Mouse (Mus musculus): ENCODE data around the gene Trappc1. TPM values are rescaled to one million over a fixed set of nuclear protein-coding genes. Genes with fewer than 3 reads are reported as not detected.

Gene Trappc1
- total and polyA plus RNA-seq, 3 experiments, result 58.6 to 89.8 TPM; not detected in 1

GRCm38 (mm10) chr11:69369990-69370816 is 46.4 kb downstream of the Trappc1 start:
- peak overlapping the region; percentile 23 to 63 for H3K4me3 ChIP-seq (ENCODE audit: control insufficient read depth in 1 of 2, insufficient read depth in 1 of 2, low read depth in 2 of 2, low read length in 2 of 2)
- peak overlapping the region; percentile 50 for H3K9ac ChIP-seq (ENCODE audit: control insufficient read depth, low read depth, low read length, poor library complexity, severe bottlenecking)
- H3K4me1 ChIP-seq (ENCODE audit: control insufficient read depth in 1 of 2, insufficient read depth in 2 of 2, low read length in 2 of 2), result peaks cover 13 to 40% of the 10 kb centered on the region in 2 experiments
- DNase-seq (ENCODE audit: low read depth, low spot score), result peak; percentile 55
- peak overlapping the region; percentile 67 for H3K27ac ChIP-seq (ENCODE audit: control insufficient read depth, low read depth, low read length)
- no peaks in the 10 kb centered on the region for H3K9me3 ChIP-seq (replicated peaks; ENCODE audit: insufficient read depth, low read length)
- peaks cover 16% of the 10 kb centered on the region for H3K79me2 ChIP-seq (ENCODE audit: control insufficient read depth, insufficient read depth, low read length, poor library complexity)
- no peaks in the 10 kb centered on the region for H3K27me3 ChIP-seq (ENCODE audit: control insufficient read depth in 1 of 2, insufficient read depth in 2 of 2, low read length in 2 of 2)
- H3K36me3 ChIP-seq (ENCODE audit: control insufficient read depth in 1 of 2, insufficient read depth in 2 of 2, low read length in 2 of 2), result peaks cover 0 to 26% of the 10 kb centered on the region in 2 experiments; a peak in 2 of 4 replicates
- no peak for TF ChIP-seq ZC3H11A (IDR thresholded peaks at IDR 0.05; ENCODE audit: low read depth, low read length)
- TF ChIP-seq EP300 (IDR thresholded peaks at IDR 0.05; ENCODE audit: low read depth in 1 of 2, low read length in 2 of 2), result no peak
- TF ChIP-seq SIN3A (IDR thresholded peaks at IDR 0.05; ENCODE audit: low read length), result peak; percentile 35; the same call in 1 of the 2 replicates
- TF ChIP-seq MXI1 (IDR thresholded peaks at IDR 0.05; ENCODE audit: low read depth, low read length), result 0 out of 2 replicates have a peak, but pooled peaks have one; percentile 8
- TF ChIP-seq CHD1 (IDR thresholded peaks at IDR 0.05; ENCODE audit: low read depth, low read length), result peak; percentile 65; the same call in 1 of the 2 replicates
- peak; percentile 97 for TF ChIP-seq ZNF384 (IDR thresholded peaks at IDR 0.05; ENCODE audit: low read depth, low read length)
- peak; percentile 23; the same call in 1 of the 2 replicates for TF ChIP-seq HCFC1 (IDR thresholded peaks at IDR 0.05; ENCODE audit: low read depth, low read length)
- TF ChIP-seq ETS1 (IDR thresholded peaks at IDR 0.05; ENCODE audit: low read depth, low read length), result 0 out of 2 replicates have a peak, but pooled peaks have one; percentile 41

DNA sequence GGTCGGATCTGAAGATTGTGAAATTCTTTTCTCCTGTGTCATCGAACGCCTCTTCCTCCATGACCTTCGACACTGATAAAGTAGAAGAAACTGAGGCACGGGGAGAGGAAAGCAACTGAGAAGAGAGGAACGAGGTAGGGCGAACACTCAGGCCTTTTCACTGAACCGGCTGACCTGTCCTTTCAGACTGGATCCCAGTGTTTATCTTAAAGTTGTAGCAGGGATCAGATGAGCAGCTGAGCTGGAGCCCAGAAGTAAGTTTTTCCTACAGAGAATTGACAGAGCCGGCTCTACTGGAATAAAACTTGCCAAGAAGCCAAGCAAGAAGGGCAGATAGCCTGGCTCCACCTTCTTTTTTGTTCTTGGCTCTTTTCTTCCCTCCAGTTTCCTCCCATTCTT is 47.0 kb downstream of the Trappc1 start:
- peaks cover 0 to 26% of the 10 kb centered on the region in 2 experiments; a peak in 2 of 4 replicates for H3K36me3 ChIP-seq (ENCODE audit: control insufficient read depth in 1 of 2, insufficient read depth in 2 of 2, low read length in 2 of 2)
- DNase-seq (ENCODE audit: low read depth, low spot score), result peak; percentile 53
- TF ChIP-seq GATA1 (IDR thresholded peaks at IDR 0.05; ENCODE audit: low read depth, low read length) (0 out of 2 replicates have a peak, but pooled peaks have one; percentile 17), MAZ (IDR thresholded peaks at IDR 0.05; ENCODE audit: low read depth, low read length) (no peak), GABPA (IDR thresholded peaks at IDR 0.05; ENCODE audit: low read depth, low read length) (no peak), EP300 (IDR thresholded peaks at IDR 0.05; ENCODE audit: low read depth in 1 of 2, low read length in 2 of 2) (0 out of 4 replicates have a peak, but pooled peaks of 1 of the 2 experiments have one; percentile 39)
- H3K27ac ChIP-seq (ENCODE audit: control insufficient read depth, low read depth, low read length), result peak overlapping the region; percentile 67
- H3K27me3 ChIP-seq (ENCODE audit: control insufficient read depth in 1 of 2, insufficient read depth in 2 of 2, low read length in 2 of 2), result no peaks in the 10 kb centered on the region
- H3K9ac ChIP-seq (ENCODE audit: control insufficient read depth, low read depth, low read length, poor library complexity, severe bottlenecking), result peak overlapping the region; percentile 49
- peaks cover 13 to 34% of the 10 kb centered on the region in 2 experiments for H3K4me1 ChIP-seq (ENCODE audit: control insufficient read depth in 1 of 2, insufficient read depth in 2 of 2, low read length in 2 of 2)
- H3K9me3 ChIP-seq (replicated peaks; ENCODE audit: insufficient read depth, low read length), result no peaks in the 10 kb centered on the region
- H3K4me3 ChIP-seq (ENCODE audit: control insufficient read depth in 1 of 2, insufficient read depth in 1 of 2, low read depth in 2 of 2, low read length in 2 of 2), result peak overlapping the region; percentile 23 to 35; a peak in 3 of 4 replicates
- peaks cover 16% of the 10 kb centered on the region for H3K79me2 ChIP-seq (ENCODE audit: control insufficient read depth, insufficient read depth, low read length, poor library complexity)

- Histone ChIP-seq H3K27ac (ENCODE audit: control insufficient read depth, low read depth, low read length) (peak overlapping the region; percentile 84), H3K4me1 (ENCODE audit: control insufficient read depth in 1 of 2, insufficient read depth in 2 of 2, low read length in 2 of 2) (peaks cover 13 to 30% of the 10 kb centered on the region in 2 experiments), H3K4me3 (ENCODE audit: control insufficient read depth in 1 of 2, insufficient read depth in 1 of 2, low read depth in 2 of 2, low read length in 2 of 2) (no peak overlapping the region), H3K36me3 (ENCODE audit: control insufficient read depth in 1 of 2, insufficient read depth in 2 of 2, low read length in 2 of 2) (peaks cover 0 to 26% of the 10 kb centered on the region in 2 experiments; a peak in 2 of 4 replicates), H3K9me3 (replicated peaks; ENCODE audit: insufficient read depth, low read length) (no peaks in the 10 kb centered on the region), H3K9ac (ENCODE audit: control insufficient read depth, low read depth, low read length, poor library complexity, severe bottlenecking) (no peak overlapping the region; the same call in 1 of the 2 replicates), H3K27me3 (ENCODE audit: control insufficient read depth in 1 of 2, insufficient read depth in 2 of 2, low read length in 2 of 2) (no peaks in the 10 kb centered on the region), H3K79me2 (ENCODE audit: control insufficient read depth, insufficient read depth, low read length, poor library complexity) (peaks cover 16% of the 10 kb centered on the region)
- TF ChIP-seq ZKSCAN1 (IDR thresholded peaks at IDR 0.05; ENCODE audit: low read depth, low read length), result no peak
- TF ChIP-seq ETS1 (IDR thresholded peaks at IDR 0.05; ENCODE audit: low read depth, low read length), result no peak
- TF ChIP-seq CTCF (IDR thresholded peaks at IDR 0.05 in 2 of 3, conservative IDR thresholded peaks at IDR 0.05 in 1 of 3; ENCODE audit: control insufficient read depth in 1 of 3, insufficient read depth in 1 of 3, low read depth in 2 of 3, low read length in 3 of 3, poor library complexity in 1 of 3, severe bottlenecking in 1 of 3), result no peak
- no peak for TF ChIP-seq TCF12 (IDR thresholded peaks at IDR 0.05; ENCODE audit: low read depth, low read length)
- TF ChIP-seq MXI1 (IDR thresholded peaks at IDR 0.05; ENCODE audit: low read depth, low read length), result no peak
- no peak for TF ChIP-seq MEF2A (IDR thresholded peaks at IDR 0.05; ENCODE audit: extremely low read depth, insufficient replicate concordance, low read depth, low read length, poor library complexity, severe bottlenecking)
- TF ChIP-seq USF2 (IDR thresholded peaks at IDR 0.05; ENCODE audit: borderline replicate concordance in 1 of 2, insufficient read depth in 1 of 2, low read depth in 1 of 2, low read length in 2 of 2), result no peak
- no peak for TF ChIP-seq GATA1 (IDR thresholded peaks at IDR 0.05; ENCODE audit: low read depth, low read length)
- DNase-seq (ENCODE audit: low read depth, low spot score), result no peak
These were observed 47.8 kb downstream of the Trappc1 start for GRCm38 (mm10) chr11:69371601-69372000.

Data from MEL (cell line).